Mouse (Mus musculus) forebrain, postnatal 0 days (tissue): Measurements from ENCODE around the gene Hoxa11. TPM values are rescaled to one million over a fixed set of nuclear protein-coding genes. Genes with fewer than 3 reads are reported as not detected.
A peak's percentile ranks its signal among the peaks of the same experiment; 100 is the strongest.

Experiments used
- ATAC-seq: fragments of 200-750 bp; cut with Nextera tagmentation; 2 replicates; pipeline ENCODE4 v1.8.0; 2017; ENCODE audit warnings: mild to moderate bottlenecking, moderate library complexity
- DNase-seq: peaks from one replicate; pipeline ENCODE4 v3.0.0-alpha.2; 2015
- H3K27ac ChIP-seq: fragments of 300-500 bp; sonication (generic); 2 replicates; pipeline ENCODE4 v1.5.1; 2014; ENCODE audit warnings: low read depth, mild to moderate bottlenecking, antibody characterized with exemption, low read length, moderate library complexity, mixed read lengths
- H3K27me3 ChIP-seq: fragments of 300-500 bp; sonication (generic); 2 replicates; pipeline ENCODE4 v1.6.1; 2014; ENCODE audit warnings: mild to moderate bottlenecking, low read length, mixed read lengths; ENCODE audit not compliant: insufficient read depth
- H3K36me3 ChIP-seq: fragments of 300-500 bp; sonication (generic); 2 replicates; pipeline ENCODE4 v1.6.1; 2014; ENCODE audit warnings: mild to moderate bottlenecking, moderate library complexity; ENCODE audit not compliant: insufficient read depth
- H3K4me1 ChIP-seq: fragments of 300-500 bp; sonication (generic); 2 replicates; pipeline ENCODE4 v1.6.1; 2014; ENCODE audit warnings: antibody characterized with exemption; ENCODE audit not compliant: insufficient read depth
- H3K4me2 ChIP-seq: fragments of 300-500 bp; sonication (generic); 2 replicates; pipeline ENCODE4 v1.6.1; 2014; ENCODE audit warnings: low read depth, mild to moderate bottlenecking, moderate library complexity
- H3K4me3 ChIP-seq: fragments of 300-500 bp; sonication (generic); 2 replicates; pipeline ENCODE4 v1.5.1; 2014; ENCODE audit warnings: low read depth, low read length, mixed read lengths
- H3K9ac ChIP-seq: fragments of 300-500 bp; sonication (generic); 2 replicates; pipeline ENCODE4 v1.6.1; 2014; ENCODE audit warnings: mild to moderate bottlenecking
- H3K9me3 ChIP-seq: fragments of 300-500 bp; sonication (generic); 2 replicates; pipeline ENCODE4 v1.6.1; 2016; ENCODE audit warnings: low read length
- CTCF ChIP-seq: sonication (generic); IDR thresholded peaks from 2 replicates; pipeline ENCODE4 v1.5.1; 2016; ENCODE audit warnings: antibody characterized with exemption, control low read depth, low read depth
- WGBS: fragments of 180-500 bp; shearing (Covaris S2); extraction: QIAGEN DNeasy Blood & Tissue Kit; methylation state at CpG from one replicate; pipeline ENCODE4 v1.1.7; 2014; 5-methylcytosine and 5-hydroxymethylcytosine counted together
- polyA plus RNA-seq: library from polyadenylated mRNA; unstranded; fragments of >200 nt; fragmentation: Nextera tagmentation; extraction: Ambion mirVana; gene quantifications from 2 replicates; pipeline ENCODE4 v1.2.1, GENCODE M21; 2015
- total RNA-seq: library from RNA; depleted of rRNA; stranded (reverse); fragments of >200 nt; gene quantifications from 2 replicates; pipeline ENCODE4 v1.2.3, GENCODE M21; 2014

The Hoxa11 gene
- total and polyA plus RNA-seq, 2 experiments from 2014 or later = not detected

GRCm38 (mm10) chr6:52220003-52220864 lies 25.4 kb downstream of the Hoxa11 start:
- 11% methylated on average over 32 of the region's 32 CpGs for WGBS

GRCm38 (mm10) chr6:52219234-52219942 lies 26.2 kb downstream of the Hoxa11 start:
- Histone ChIP-seq H3K9me3 (no peaks in the 10 kb centered on the region), H3K27me3 (peaks cover 99% of the 10 kb centered on the region), H3K4me1 (peaks cover 4% of the 10 kb centered on the region; the same call in 1 of the 2 replicates), H3K4me3 (no peak overlapping the region), H3K4me2 (no peak overlapping the region), H3K9ac (no peak overlapping the region), H3K36me3 (no peaks in the 10 kb centered on the region), H3K27ac (no peak overlapping the region)
- 17% methylated on average over 9 of the region's 9 CpGs for WGBS
- DNase-seq (no peak), ATAC-seq (no peak)
- TF ChIP-seq CTCF = no peak

More at GRCm38 (mm10) chr6:52220003-52220864, 25.4 kb downstream of the Hoxa11 start:
- Histone ChIP-seq H3K4me3 (no peak overlapping the region), H3K27ac (no peak overlapping the region), H3K4me2 (no peak overlapping the region), H3K36me3 (no peaks in the 10 kb centered on the region), H3K9ac (no peak overlapping the region), H3K9me3 (no peaks in the 10 kb centered on the region), H3K4me1 (peaks cover 4% of the 10 kb centered on the region; the same call in 1 of the 2 replicates), H3K27me3 (peaks cover 99% of the 10 kb centered on the region)
- no peak for DNase-seq
- TF ChIP-seq CTCF = no peak
- ATAC-seq = no peak

- WGBS = 5% methylated on average over 14 of the region's 14 CpGs
- ATAC-seq (no peak), DNase-seq (no peak)
Observed at GRCm38 (mm10) chr6:52218643-52219215, 26.9 kb downstream of the Hoxa11 start.

GRCm38 (mm10) chr6:52217895-52218642 lies 27.5 kb downstream of the Hoxa11 start:
- 5% methylated on average over 23 of the region's 23 CpGs for WGBS
- ATAC-seq = no peak
- Histone ChIP-seq H3K36me3 (no peaks in the 10 kb centered on the region), H3K4me2 (no peak overlapping the region), H3K4me3 (no peak overlapping the region), H3K27ac (no peak overlapping the region), H3K9me3 (no peaks in the 10 kb centered on the region), H3K9ac (no peak overlapping the region), H3K4me1 (peaks cover 4% of the 10 kb centered on the region; the same call in 1 of the 2 replicates), H3K27me3 (peaks cover 99% of the 10 kb centered on the region)
- no peak for DNase-seq
- no peak for TF ChIP-seq CTCF

More at GRCm38 (mm10) chr6:52218643-52219215, 26.9 kb downstream of the Hoxa11 start:
- no peak overlapping the region for H3K4me3 ChIP-seq
- peaks cover 99% of the 10 kb centered on the region for H3K27me3 ChIP-seq
- no peak overlapping the region for H3K9ac ChIP-seq
- no peak overlapping the region for H3K4me2 ChIP-seq
- TF ChIP-seq CTCF = no peak
- H3K27ac ChIP-seq = no peak overlapping the region
- H3K9me3 ChIP-seq = no peaks in the 10 kb centered on the region
- H3K36me3 ChIP-seq = no peaks in the 10 kb centered on the region
- H3K4me1 ChIP-seq = peaks cover 4% of the 10 kb centered on the region; the same call in 1 of the 2 replicates

- no peak for TF ChIP-seq CTCF
- H3K27me3 ChIP-seq = peaks cover 98% of the 10 kb centered on the region
- DNase-seq (no peak), ATAC-seq (no peak)
- no peaks in the 10 kb centered on the region for H3K36me3 ChIP-seq
- peak overlapping the region; percentile 9; the same call in 1 of the 2 replicates for H3K4me2 ChIP-seq
- H3K4me3 ChIP-seq = peak overlapping the region; percentile 12; the same call in 1 of the 2 replicates
- H3K27ac ChIP-seq = no peak overlapping the region
- H3K9ac ChIP-seq = no peak overlapping the region
- H3K9me3 ChIP-seq = no peaks in the 10 kb centered on the region
- peaks cover 4% of the 10 kb centered on the region; the same call in 1 of the 2 replicates for H3K4me1 ChIP-seq
- WGBS = under 1% methylated on average over 25 of the region's 25 CpGs
Observed at GRCm38 (mm10) chr6:52217459-52217768, 28.2 kb downstream of the Hoxa11 start.

- Histone ChIP-seq H3K27ac (no peak overlapping the region), H3K27me3 (peaks cover 98% of the 10 kb centered on the region), H3K36me3 (no peaks in the 10 kb centered on the region), H3K9me3 (no peaks in the 10 kb centered on the region), H3K9ac (no peak overlapping the region), H3K4me1 (peaks cover 4% of the 10 kb centered on the region; the same call in 1 of the 2 replicates), H3K4me3 (peak overlapping the region; percentile 12; the same call in 1 of the 2 replicates), H3K4me2 (peak overlapping the region; percentile 9; the same call in 1 of the 2 replicates)
- no peak for DNase-seq
- ATAC-seq = no peak
- TF ChIP-seq CTCF = no peak
- WGBS = 3% methylated on average over 60 of the region's 60 CpGs
Observed at GRCm38 (mm10) chr6:52216691-52217458, 28.7 kb downstream of the Hoxa11 start.
